Mouse (Mus musculus): ENCODE measurements around the gene Ces1b. TPM values are rescaled to one million over a fixed set of nuclear protein-coding genes. Genes with fewer than 3 reads are reported as not detected.

Ces1b gene
- polyA plus RNA-seq, 1 experiment from 2014 or later, result 0.12 TPM

GRCm38 (mm10) chr8:93059185-93059584 lies 20.6 kb downstream of the Ces1b start:
- no peaks in the 10 kb centered on the region for H3K4me1 ChIP-seq (ENCODE audit: control insufficient read depth, insufficient read depth, low read length)
- ATAC-seq (ENCODE audit: insufficient read depth, low FRiP score), result no peak
- WGBS, result 14% methylated on average over 2 of the region's 2 CpGs
- H3K27me3 ChIP-seq (ENCODE audit: control insufficient read depth, insufficient read depth, low read length), result no peaks in the 10 kb centered on the region
- no peak overlapping the region for H3K4me2 ChIP-seq (ENCODE audit: low read depth, low read length)
- H3K27ac ChIP-seq (ENCODE audit: low read length), result no peak overlapping the region
- no peak overlapping the region for H3K9ac ChIP-seq (ENCODE audit: low read length)
- H3K4me3 ChIP-seq (replicated peaks; ENCODE audit: low read length), result no peak overlapping the region
- no peaks in the 10 kb centered on the region for H3K36me3 ChIP-seq (ENCODE audit: control insufficient read depth, insufficient read depth, low read length)
- no peaks in the 10 kb centered on the region for H3K9me3 ChIP-seq (replicated peaks; ENCODE audit: control insufficient read depth, low read length)

- Histone ChIP-seq H3K4me1 (ENCODE audit: control insufficient read depth, insufficient read depth, low read length) (no peaks in the 10 kb centered on the region), H3K4me2 (ENCODE audit: low read depth, low read length) (no peak overlapping the region), H3K9ac (ENCODE audit: low read length) (no peak overlapping the region), H3K36me3 (ENCODE audit: control insufficient read depth, insufficient read depth, low read length) (no peaks in the 10 kb centered on the region), H3K27ac (ENCODE audit: low read length) (no peak overlapping the region), H3K4me3 (replicated peaks; ENCODE audit: low read length) (no peak overlapping the region), H3K27me3 (ENCODE audit: control insufficient read depth, insufficient read depth, low read length) (no peaks in the 10 kb centered on the region), H3K9me3 (replicated peaks; ENCODE audit: control insufficient read depth, low read length) (no peaks in the 10 kb centered on the region)
- 38% methylated on average over 2 of the region's 2 CpGs for WGBS
- no peak for ATAC-seq (ENCODE audit: insufficient read depth, low FRiP score)
Observed at GRCm38 (mm10) chr8:93055238-93055637, 24.6 kb downstream of the Ces1b start.

GRCm38 (mm10) chr8:93048510-93049416 lies 31.1 kb downstream of the Ces1b start:
- Histone ChIP-seq H3K9me3 (replicated peaks; ENCODE audit: control insufficient read depth, low read length) (no peaks in the 10 kb centered on the region), H3K27me3 (ENCODE audit: control insufficient read depth, insufficient read depth, low read length) (no peaks in the 10 kb centered on the region), H3K36me3 (ENCODE audit: control insufficient read depth, insufficient read depth, low read length) (no peaks in the 10 kb centered on the region), H3K4me1 (ENCODE audit: control insufficient read depth, insufficient read depth, low read length) (no peaks in the 10 kb centered on the region), H3K4me2 (ENCODE audit: low read depth, low read length) (no peak overlapping the region), H3K9ac (ENCODE audit: low read length) (no peak overlapping the region), H3K4me3 (replicated peaks; ENCODE audit: low read length) (no peak overlapping the region), H3K27ac (ENCODE audit: low read length) (no peak overlapping the region)
- 49% methylated on average over 4 of the region's 4 CpGs for WGBS
- no peak for ATAC-seq (ENCODE audit: insufficient read depth, low FRiP score)

DNA sequence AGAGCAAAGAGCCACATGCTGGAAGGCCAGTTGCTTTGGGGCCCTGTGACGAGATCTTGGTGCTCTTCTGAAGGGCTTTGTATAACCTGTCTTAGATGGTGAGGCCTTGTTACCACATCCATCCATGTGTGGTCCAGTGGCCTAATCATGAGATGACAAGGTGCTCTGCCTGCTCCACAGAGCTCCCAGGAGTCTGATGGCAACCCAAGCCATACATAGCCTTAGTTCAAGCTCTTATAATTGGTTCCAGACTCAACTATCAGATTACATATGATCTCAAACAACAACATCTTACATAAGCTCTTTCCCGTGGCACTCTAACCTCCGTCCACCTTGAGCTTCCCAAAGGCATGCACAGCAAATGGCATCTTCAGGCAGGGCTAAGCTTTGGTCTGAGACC lies 31.7 kb downstream of the Ces1b start, which contains the start of gene Ces1a:
Gene Ces1a, minus strand, starts transcription at position 101 of the 400 bp plus-strand sequence.
- Histone ChIP-seq H3K27ac (ENCODE audit: low read length) (no peak within 1 kb of the TSS), H3K27me3 (ENCODE audit: control insufficient read depth, insufficient read depth, low read length) (no peaks in the 10 kb centered on the region), H3K4me1 (ENCODE audit: control insufficient read depth, insufficient read depth, low read length) (no peaks in the 10 kb centered on the region), H3K4me2 (ENCODE audit: low read depth, low read length) (no peak within 1 kb of the TSS), H3K4me3 (replicated peaks; ENCODE audit: low read length) (no peak within 1 kb of the TSS), H3K9me3 (replicated peaks; ENCODE audit: control insufficient read depth, low read length) (no peaks in the 10 kb centered on the region), H3K9ac (ENCODE audit: low read length) (no peak within 1 kb of the TSS), H3K36me3 (ENCODE audit: control insufficient read depth, insufficient read depth, low read length) (no peaks in the 10 kb centered on the region)
- 78% methylated on average over 3 of the region's 3 CpGs for WGBS
- no peak for ATAC-seq (ENCODE audit: insufficient read depth, low FRiP score)

DNA sequence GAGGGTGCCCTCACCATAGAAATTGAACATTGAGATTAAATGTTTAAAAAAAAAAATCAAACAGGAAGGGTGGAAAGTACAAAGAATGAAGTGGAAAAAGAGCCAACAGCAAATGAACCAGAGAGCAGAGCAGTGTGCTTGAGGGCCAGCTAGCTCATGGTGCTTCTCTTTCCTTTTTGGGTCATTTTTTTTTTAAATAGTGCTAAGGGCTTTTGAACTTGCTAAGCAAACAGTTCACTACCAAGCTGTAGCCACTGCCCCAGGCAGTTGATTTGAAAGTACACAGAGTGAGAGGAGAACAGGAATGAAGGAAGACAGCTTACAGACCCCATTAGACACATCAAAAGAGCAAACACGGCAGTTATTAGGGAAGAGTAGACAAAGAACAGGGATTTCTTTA lies 36.7 kb downstream of the Ces1b start:
- H3K27me3 ChIP-seq (ENCODE audit: control insufficient read depth, insufficient read depth, low read length), result no peaks in the 10 kb centered on the region
- no peak overlapping the region for H3K9ac ChIP-seq (ENCODE audit: low read length)
- no peaks in the 10 kb centered on the region for H3K36me3 ChIP-seq (ENCODE audit: control insufficient read depth, insufficient read depth, low read length)
- no peak overlapping the region for H3K27ac ChIP-seq (ENCODE audit: low read length)
- no peak overlapping the region for H3K4me2 ChIP-seq (ENCODE audit: low read depth, low read length)
- no peak overlapping the region for H3K4me3 ChIP-seq (replicated peaks; ENCODE audit: low read length)
- no peaks in the 10 kb centered on the region for H3K4me1 ChIP-seq (ENCODE audit: control insufficient read depth, insufficient read depth, low read length)
- H3K9me3 ChIP-seq (replicated peaks; ENCODE audit: control insufficient read depth, low read length), result no peaks in the 10 kb centered on the region
- 20% methylated on average over 1 of the region's 1 CpGs for WGBS
- ATAC-seq (ENCODE audit: insufficient read depth, low FRiP score), result no peak

DNA sequence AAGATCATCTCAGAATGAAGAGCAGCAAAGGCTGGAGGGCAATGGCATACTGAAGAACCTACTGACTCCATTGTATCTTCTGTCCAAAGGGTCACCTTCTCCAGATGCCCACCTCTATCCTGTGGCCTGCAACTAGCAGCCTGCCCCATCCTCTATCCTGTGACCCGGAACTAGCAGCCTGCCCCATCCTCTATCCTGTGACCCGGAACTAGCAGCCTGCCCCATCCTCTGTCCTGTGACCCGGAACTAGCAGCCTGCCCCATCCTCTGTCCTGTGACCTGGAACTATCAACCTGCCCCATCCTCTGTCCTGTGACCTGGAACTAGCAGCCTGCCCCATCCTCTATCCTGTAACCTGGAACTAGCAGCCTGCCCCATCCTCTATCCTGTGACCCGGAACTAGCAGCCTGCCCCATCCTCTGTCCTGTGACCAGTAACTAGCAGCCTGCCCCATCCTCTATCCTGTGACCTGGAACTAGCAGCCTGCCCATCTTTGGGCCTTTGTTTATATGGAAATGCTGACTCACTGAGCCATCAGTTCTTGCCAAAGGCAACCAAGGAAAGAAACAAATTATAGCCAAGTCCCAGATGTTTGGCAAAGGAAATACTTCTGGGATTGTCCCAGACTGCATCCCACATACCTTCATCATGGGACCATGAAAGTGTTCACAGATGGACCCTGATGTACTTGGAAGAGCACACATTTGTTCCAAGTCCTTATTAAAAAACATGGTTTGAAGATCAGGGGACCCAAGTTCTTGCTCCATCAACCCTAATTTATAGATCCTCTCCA lies 38.8 kb downstream of the Ces1b start:
- ATAC-seq (ENCODE audit: insufficient read depth, low FRiP score), result no peak
- no peaks in the 10 kb centered on the region for H3K4me1 ChIP-seq (ENCODE audit: control insufficient read depth, insufficient read depth, low read length)
- no peak overlapping the region for H3K4me3 ChIP-seq (replicated peaks; ENCODE audit: low read length)
- no peaks in the 10 kb centered on the region for H3K9me3 ChIP-seq (replicated peaks; ENCODE audit: control insufficient read depth, low read length)
- no peaks in the 10 kb centered on the region for H3K36me3 ChIP-seq (ENCODE audit: control insufficient read depth, insufficient read depth, low read length)
- H3K9ac ChIP-seq (ENCODE audit: low read length), result no peak overlapping the region
- H3K4me2 ChIP-seq (ENCODE audit: low read depth, low read length), result no peak overlapping the region
- H3K27me3 ChIP-seq (ENCODE audit: control insufficient read depth, insufficient read depth, low read length), result no peaks in the 10 kb centered on the region
- WGBS, result 84% methylated on average over 4 of the region's 4 CpGs
- H3K27ac ChIP-seq (ENCODE audit: low read length), result no peak overlapping the region

DNA sequence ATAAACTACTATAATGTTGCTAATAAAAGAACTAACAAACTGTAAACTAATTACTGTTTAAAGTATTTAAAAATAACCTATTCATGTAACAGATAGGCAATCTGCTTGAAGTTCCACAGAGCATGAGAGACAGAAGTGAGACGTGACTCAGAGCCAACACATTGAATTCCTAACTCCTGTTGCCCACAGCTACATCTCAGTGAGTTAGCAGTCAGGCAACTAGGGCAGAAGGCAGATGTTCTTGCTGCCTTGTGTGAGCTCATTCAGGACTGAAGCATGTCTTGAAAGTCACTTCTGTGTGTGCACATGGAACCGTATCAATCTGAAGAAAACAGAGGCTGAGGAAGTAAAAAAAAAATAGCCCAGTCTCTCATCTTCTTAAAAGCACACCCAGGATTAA lies 39.6 kb downstream of the Ces1b start:
- no peaks in the 10 kb centered on the region for H3K9me3 ChIP-seq (replicated peaks; ENCODE audit: control insufficient read depth, low read length)
- ATAC-seq (ENCODE audit: insufficient read depth, low FRiP score), result no peak
- H3K4me3 ChIP-seq (replicated peaks; ENCODE audit: low read length), result no peak overlapping the region
- H3K27me3 ChIP-seq (ENCODE audit: control insufficient read depth, insufficient read depth, low read length), result no peaks in the 10 kb centered on the region
- H3K4me1 ChIP-seq (ENCODE audit: control insufficient read depth, insufficient read depth, low read length), result no peaks in the 10 kb centered on the region
- no peak overlapping the region for H3K9ac ChIP-seq (ENCODE audit: low read length)
- WGBS, result 70% methylated on average over 2 of the region's 2 CpGs
- H3K36me3 ChIP-seq (ENCODE audit: control insufficient read depth, insufficient read depth, low read length), result no peaks in the 10 kb centered on the region
- no peak overlapping the region for H3K27ac ChIP-seq (ENCODE audit: low read length)
- no peak overlapping the region for H3K4me2 ChIP-seq (ENCODE audit: low read depth, low read length)

- Histone ChIP-seq H3K4me2 (ENCODE audit: low read depth, low read length) (no peak overlapping the region), H3K4me3 (replicated peaks; ENCODE audit: low read length) (no peak overlapping the region), H3K4me1 (ENCODE audit: control insufficient read depth, insufficient read depth, low read length) (no peaks in the 10 kb centered on the region), H3K36me3 (ENCODE audit: control insufficient read depth, insufficient read depth, low read length) (no peaks in the 10 kb centered on the region), H3K27me3 (ENCODE audit: control insufficient read depth, insufficient read depth, low read length) (no peaks in the 10 kb centered on the region), H3K27ac (ENCODE audit: low read length) (no peak overlapping the region), H3K9ac (ENCODE audit: low read length) (no peak overlapping the region), H3K9me3 (replicated peaks; ENCODE audit: control insufficient read depth, low read length) (no peaks in the 10 kb centered on the region)
- no peak for ATAC-seq (ENCODE audit: insufficient read depth, low FRiP score)
- 9% methylated on average over 2 of the region's 2 CpGs for WGBS
Observed at GRCm38 (mm10) chr8:93038831-93039230, 41.0 kb downstream of the Ces1b start.

DNA sequence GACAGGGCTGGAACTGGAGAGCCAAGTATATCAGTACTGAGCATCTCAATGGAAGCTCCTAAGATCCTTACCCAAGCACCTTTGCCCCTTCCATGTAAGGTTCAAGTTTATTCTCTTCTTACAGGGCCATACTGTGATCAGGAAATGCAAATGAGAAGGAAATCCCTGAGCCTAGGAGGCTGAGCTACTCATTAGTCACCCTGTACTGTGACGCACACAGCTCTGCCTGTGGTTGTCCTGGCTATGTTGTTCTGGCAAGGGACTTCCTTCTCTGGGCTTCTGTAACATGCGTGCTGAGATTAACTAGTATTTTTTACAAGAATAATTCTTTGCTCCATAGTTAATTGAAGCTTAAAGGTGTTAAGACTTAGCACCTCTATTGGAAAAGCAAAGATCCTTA lies 49.2 kb downstream of the Ces1b start:
- Histone ChIP-seq H3K9me3 (replicated peaks; ENCODE audit: control insufficient read depth, low read length) (no peaks in the 10 kb centered on the region), H3K36me3 (ENCODE audit: control insufficient read depth, insufficient read depth, low read length) (no peaks in the 10 kb centered on the region), H3K9ac (ENCODE audit: low read length) (no peak overlapping the region), H3K4me2 (ENCODE audit: low read depth, low read length) (no peak overlapping the region), H3K4me1 (ENCODE audit: control insufficient read depth, insufficient read depth, low read length) (no peaks in the 10 kb centered on the region), H3K4me3 (replicated peaks; ENCODE audit: low read length) (no peak overlapping the region), H3K27ac (ENCODE audit: low read length) (no peak overlapping the region), H3K27me3 (ENCODE audit: control insufficient read depth, insufficient read depth, low read length) (no peaks in the 10 kb centered on the region)
- WGBS, result 77% methylated on average over 2 of the region's 2 CpGs
- ATAC-seq (ENCODE audit: insufficient read depth, low FRiP score), result no peak

All from stomach, embryonic 16.5 days (tissue).